Comparison of ENCODE assay signal across 8 mouse cellular contexts in genomic region chr11:70237457-70238167, GRCm38 (mm10). TPM values are rescaled to one million over a fixed set of nuclear protein-coding genes. Genes with fewer than 3 reads are reported as not detected.
DNase-seq lines count a peak whose midpoint lies in the region; ATAC-seq and TF ChIP-seq lines count a peak whose summit lies in the region.

0610010K14Rik (minus strand) TSS chr11:70237914.

- DNase-seq in brain, embryonic 14.5 days (ENCODE audit: low read depth) = peak; percentile 99
- DNase-seq in kidney, postnatal 10 days = peak; percentile 99
- DNase-seq in natural killer cell, adult 2 months (ENCODE audit: low spot score in 2 of 2) = peak; percentile 97 to 98

- peak; percentile 94 for ATAC-seq in heart, embryonic 12.5 days (ENCODE audit: insufficient number of reproducible peaks, low FRiP score)
- ATAC-seq in liver, embryonic 12.5 days = peak; percentile 92
- peak; percentile 94 for ATAC-seq in stomach, embryonic 15.5 days (ENCODE audit: insufficient read depth, low FRiP score, low read depth)

- peak; percentile 95 for TF ChIP-seq CTCF in C2C12 (IDR thresholded peaks at IDR 0.05; ENCODE audit: control insufficient read depth, insufficient read depth, insufficient read length)
- TF ChIP-seq CTCF in brain, embryonic 14.5 days (IDR thresholded peaks at IDR 0.05; ENCODE audit: borderline replicate concordance, extremely low read depth, insufficient read depth, insufficient read length) = peak; percentile 55; the same call in 1 of the 2 replicates

- peaks cover 69% of the 10 kb centered on the region for H3K4me1 ChIP-seq in erythroblast, embryonic 14.5 days (ENCODE audit: control insufficient read depth)
- H3K4me1 ChIP-seq in heart, embryonic 12.5 days (replicated peaks) = peaks cover 40% of the 10 kb centered on the region
- peaks cover 62% of the 10 kb centered on the region for H3K4me1 ChIP-seq in liver, embryonic 12.5 days
- H3K4me1 ChIP-seq in stomach, embryonic 15.5 days = peaks cover 27% of the 10 kb centered on the region

- no peaks in the 10 kb centered on the region for H3K27me3 ChIP-seq in C2C12 (ENCODE audit: control insufficient read depth, insufficient read depth, insufficient read length)
- H3K27me3 ChIP-seq in erythroblast, embryonic 14.5 days (ENCODE audit: control insufficient read depth) = no peaks in the 10 kb centered on the region; the same call in 1 of the 2 replicates
- no peaks in the 10 kb centered on the region; the same call in 1 of the 2 replicates for H3K27me3 ChIP-seq in heart, embryonic 12.5 days (replicated peaks)
- H3K27me3 ChIP-seq in liver, embryonic 12.5 days (replicated peaks) = no peaks in the 10 kb centered on the region
- H3K27me3 ChIP-seq in stomach, embryonic 15.5 days (replicated peaks) = no peaks in the 10 kb centered on the region

- under 1% methylated on average over 70 of the region's 70 CpGs for WGBS in heart, embryonic 12.5 days
- under 1% methylated on average over 66 of the region's 70 CpGs for WGBS in liver, embryonic 12.5 days (ENCODE audit: insufficient replicate concordance)
- WGBS in stomach, embryonic 15.5 days = under 1% methylated on average over 70 of the region's 70 CpGs

- peaks cover 18% of the 10 kb centered on the region for H3K79me3 ChIP-seq in C2C12 (ENCODE audit: low read depth)

- TF ChIP-seq POLR2A in brain, embryonic 14.5 days (IDR thresholded peaks at IDR 0.05; ENCODE audit: borderline replicate concordance, extremely low read depth, insufficient read depth, insufficient read length, poor library complexity, severe bottlenecking) = peak; percentile 82; the same call in 1 of the 2 replicates

- H3K9ac ChIP-seq in heart, embryonic 12.5 days = peak within 1 kb of the TSS; percentile 95
- peak within 1 kb of the TSS; percentile 95 for H3K9ac ChIP-seq in liver, embryonic 12.5 days
- H3K9ac ChIP-seq in stomach, embryonic 15.5 days = peak within 1 kb of the TSS; percentile 77

- H3K36me3 ChIP-seq in C2C12 (ENCODE audit: control insufficient read depth, insufficient read depth) = peaks cover 11% of the 10 kb centered on the region
- peaks cover 34% of the 10 kb centered on the region for H3K36me3 ChIP-seq in erythroblast, embryonic 14.5 days (ENCODE audit: control insufficient read depth)
- H3K36me3 ChIP-seq in heart, embryonic 12.5 days = peaks cover 18% of the 10 kb centered on the region
- H3K36me3 ChIP-seq in liver, embryonic 12.5 days = peaks cover 18% of the 10 kb centered on the region
- H3K36me3 ChIP-seq in stomach, embryonic 15.5 days = 0 out of 2 replicates have a peak, but pooled peaks cover 6% of the 10 kb centered on the region

- peak within 1 kb of the TSS; percentile 96 for H3ac ChIP-seq in C2C12 (ENCODE audit: control insufficient read depth, insufficient read length, low read depth)

- no peaks in the 10 kb centered on the region for H3K9me3 ChIP-seq in erythroblast, embryonic 14.5 days (ENCODE audit: control insufficient read depth, low read length)
- no peaks in the 10 kb centered on the region for H3K9me3 ChIP-seq in heart, embryonic 12.5 days (replicated peaks)
- no peaks in the 10 kb centered on the region for H3K9me3 ChIP-seq in liver, embryonic 12.5 days (replicated peaks)
- no peaks in the 10 kb centered on the region for H3K9me3 ChIP-seq in stomach, embryonic 15.5 days

- H3K4me3 ChIP-seq in C2C12 (ENCODE audit: insufficient read depth, poor library complexity, severe bottlenecking) = peak within 1 kb of the TSS; percentile 84
- peak within 1 kb of the TSS; percentile 88 for H3K4me3 ChIP-seq in erythroblast, embryonic 14.5 days (replicated peaks)
- H3K4me3 ChIP-seq in heart, embryonic 12.5 days = peak within 1 kb of the TSS; percentile 95
- peak within 1 kb of the TSS; percentile 98 for H3K4me3 ChIP-seq in liver, embryonic 12.5 days
- H3K4me3 ChIP-seq in stomach, embryonic 15.5 days (replicated peaks) = peak within 1 kb of the TSS; percentile 96

- H3K79me2 ChIP-seq in C2C12 (ENCODE audit: control insufficient read depth, insufficient read depth) = peaks cover 31% of the 10 kb centered on the region

- peak within 1 kb of the TSS; percentile 94 for H3K4me2 ChIP-seq in heart, embryonic 12.5 days
- peak within 1 kb of the TSS; percentile 87 for H3K4me2 ChIP-seq in liver, embryonic 12.5 days
- peak within 1 kb of the TSS; percentile 78 for H3K4me2 ChIP-seq in stomach, embryonic 15.5 days

- peak within 1 kb of the TSS; percentile 91 for H3K27ac ChIP-seq in heart, embryonic 12.5 days (ENCODE audit: poor library complexity, severe bottlenecking)
- peak within 1 kb of the TSS; percentile 96 for H3K27ac ChIP-seq in liver, embryonic 12.5 days
- H3K27ac ChIP-seq in stomach, embryonic 15.5 days = peak within 1 kb of the TSS; percentile 90

TF ChIP-seq in C2C12, 6 proteins besides CTCF, POLR2A, EP300 and RAD21:
- peak; percentile 77 for TF ChIP-seq MAX (IDR thresholded peaks at IDR 0.05)
- TF ChIP-seq FOSL1 (IDR thresholded peaks at IDR 0.05; ENCODE audit: insufficient read depth, low read length, poor library complexity, severe bottlenecking) = no peak
- peak; percentile 87 for TF ChIP-seq CEBPB (IDR thresholded peaks at IDR 0.05; ENCODE audit: low read depth)
TF ChIP-seq in C2C12: peak in this region for 2.

RNA-seq across cellular contexts. Expression of gene 0610010K14Rik, which starts in this region (rescaled TPM):
- 91.7 TPM for polyA plus RNA-seq in C2C12 (2012; fragmentation: generic; extraction: Trizol)
- polyA plus RNA-seq in brain, embryonic 14.5 days (2012; rRNA removed) = 153 and 207 TPM in 2 replicates
- polyA plus RNA-seq in erythroblast, embryonic 14.5 days (2012) = 9.8 and 17.9 TPM in 2 replicates
- 125 and 126 TPM in 2 replicates for polyA plus RNA-seq in heart, embryonic 12.5 days (2016; fragmentation: Nextera tagmentation; extraction: Ambion mirVana)
- 97.4 and 104 TPM in 2 replicates for polyA plus RNA-seq in liver, embryonic 12.5 days (2016; fragmentation: Nextera tagmentation; extraction: Ambion mirVana)
- polyA plus RNA-seq in stomach, embryonic 15.5 days (2015; fragmentation: Nextera tagmentation; extraction: Ambion mirVana) = 141 and 144 TPM in 2 replicates

Comparison
In these comparisons a context has a peak if more than half of its experiments do, and no peak if none do; other contexts are left out.
1. Peak in every context shown above with its lines: DNase-seq, ATAC-seq, H3K4me3 ChIP-seq and H3K27ac ChIP-seq.